Mouse (Mus musculus) embryonic facial prominence, embryonic 14.5 days (tissue): ENCODE data around the gene Rerg. TPM values are rescaled to one million over a fixed set of nuclear protein-coding genes. Genes with fewer than 3 reads are reported as not detected.
A peak's percentile ranks its signal among the peaks of the same experiment; 100 is the strongest.

Source experiments
- ATAC-seq: fragments of 200-750 bp; cut with Nextera tagmentation; 2 replicates; pipeline ENCODE4 v1.8.0; 2017; ENCODE audit warnings: low read depth, moderate number of reproducible peaks, moderate TSS enrichment
- DNase-seq: peaks from one replicate; pipeline ENCODE4 v3.0.0-alpha.2; 2015; ENCODE audit warnings: low spot score
- H3K27ac ChIP-seq: fragments of 300-500 bp; sonication (generic); replicated peaks from 2 replicates; pipeline ENCODE4 v1.5.1; 2014; ENCODE audit warnings: low read depth, mild to moderate bottlenecking, low read length, moderate library complexity
- H3K27me3 ChIP-seq: fragments of 300-500 bp; sonication (generic); replicated peaks from 2 replicates; pipeline ENCODE4 v1.6.1; 2014; ENCODE audit warnings: low read length; ENCODE audit not compliant: control insufficient read depth, insufficient read depth
- H3K36me3 ChIP-seq: fragments of 300-500 bp; sonication (generic); 2 replicates; pipeline ENCODE4 v1.6.1; 2014; ENCODE audit warnings: low read length, mixed read lengths; ENCODE audit not compliant: control insufficient read depth, insufficient read depth
- H3K4me1 ChIP-seq: fragments of 300-500 bp; sonication (generic); 2 replicates; pipeline ENCODE4 v1.6.1; 2014; ENCODE audit warnings: antibody characterized with exemption, low read length; ENCODE audit not compliant: control insufficient read depth, insufficient read depth
- H3K4me2 ChIP-seq: fragments of 300-500 bp; sonication (generic); 2 replicates; pipeline ENCODE4 v1.6.1; 2014; ENCODE audit warnings: low read depth, mild to moderate bottlenecking, low read length, moderate library complexity, mixed read lengths
- H3K4me3 ChIP-seq: fragments of 300-500 bp; sonication (generic); 2 replicates; pipeline ENCODE4 v1.5.1; 2014; ENCODE audit warnings: low read depth, mild to moderate bottlenecking, low read length
- H3K9ac ChIP-seq: fragments of 300-500 bp; sonication (generic); 2 replicates; pipeline ENCODE4 v1.6.1; 2014; ENCODE audit warnings: low read depth, mild to moderate bottlenecking, low read length, moderate library complexity, mixed read lengths
- H3K9me3 ChIP-seq: fragments of 300-500 bp; sonication (generic); 2 replicates; pipeline ENCODE4 v1.6.1; 2016; ENCODE audit warnings: low read length; ENCODE audit not compliant: control insufficient read depth
- WGBS: fragments of 180-500 bp; shearing (Covaris S2); extraction: QIAGEN DNeasy Blood & Tissue Kit; methylation state at CpG from one replicate; pipeline ENCODE4 v1.1.7; 2014; 5-methylcytosine and 5-hydroxymethylcytosine counted together
- polyA plus RNA-seq: library from polyadenylated mRNA; unstranded; fragments of >200 nt; fragmentation: Nextera tagmentation; extraction: Ambion mirVana; gene quantifications from 2 replicates; pipeline ENCODE4 v1.2.1, GENCODE M21; 2014

Rerg gene
- polyA plus RNA-seq, 1 experiment from 2014 or later, result 26.0 TPM

DNA sequence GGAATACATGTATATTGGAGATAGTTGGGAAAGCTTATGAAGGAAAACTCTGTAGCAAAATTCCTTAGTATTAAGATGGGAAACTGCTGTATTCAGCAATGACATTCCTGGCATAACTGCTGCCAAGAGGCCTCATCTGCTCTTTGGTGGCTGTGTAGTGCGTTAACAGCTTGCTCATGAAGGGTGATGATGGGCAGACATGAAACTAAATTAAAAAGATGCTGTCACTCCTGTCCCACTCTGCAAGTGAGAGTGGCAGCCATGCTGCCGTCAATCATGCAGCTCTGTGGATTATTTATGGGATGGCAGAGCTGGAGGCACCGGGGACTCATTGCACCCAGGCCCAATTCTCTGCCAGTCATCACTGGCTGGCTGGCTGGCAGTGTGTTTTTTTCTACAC, 8.7 kb upstream of the Rerg start:
- H3K4me3 ChIP-seq, result no peak overlapping the region
- no peaks in the 10 kb centered on the region for H3K27me3 ChIP-seq
- WGBS, result 47% methylated on average over 3 of the region's 3 CpGs
- no peak overlapping the region for H3K4me2 ChIP-seq
- no peaks in the 10 kb centered on the region for H3K4me1 ChIP-seq
- no peak for ATAC-seq
- H3K36me3 ChIP-seq, result no peaks in the 10 kb centered on the region
- no peak overlapping the region for H3K27ac ChIP-seq
- H3K9ac ChIP-seq, result no peak overlapping the region
- H3K9me3 ChIP-seq, result no peaks in the 10 kb centered on the region
- peak; percentile 34 for DNase-seq

DNA sequence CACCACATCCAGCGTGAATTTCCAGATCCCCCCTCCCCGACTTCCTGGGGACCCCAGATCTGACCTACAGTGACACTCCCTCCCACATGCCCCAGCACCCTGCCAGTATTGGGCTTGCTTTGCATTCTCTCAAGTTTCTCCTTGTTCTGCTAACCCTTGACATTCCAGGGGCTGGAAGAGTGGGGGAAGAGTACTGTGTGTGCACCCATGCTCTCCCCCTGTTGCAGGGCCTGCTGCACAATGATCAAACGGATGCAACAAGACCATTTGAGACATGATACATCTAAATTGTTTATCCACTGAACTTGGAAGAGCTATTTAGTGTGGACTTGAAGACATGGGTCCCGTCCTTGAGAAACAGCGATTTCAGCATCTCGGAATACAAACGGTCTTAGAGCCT, 349 bp upstream of the Rerg start:
- Histone ChIP-seq H3K27ac (no peak overlapping the region), H3K27me3 (no peaks in the 10 kb centered on the region), H3K4me1 (peaks cover 15% of the 10 kb centered on the region; the same call in 1 of the 2 replicates), H3K36me3 (no peaks in the 10 kb centered on the region), H3K4me3 (no peak overlapping the region), H3K9ac (no peak overlapping the region), H3K9me3 (no peaks in the 10 kb centered on the region), H3K4me2 (no peak overlapping the region)
- ATAC-seq, result no peak
- DNase-seq, result no peak
- 44% methylated on average over 7 of the region's 7 CpGs for WGBS

DNA sequence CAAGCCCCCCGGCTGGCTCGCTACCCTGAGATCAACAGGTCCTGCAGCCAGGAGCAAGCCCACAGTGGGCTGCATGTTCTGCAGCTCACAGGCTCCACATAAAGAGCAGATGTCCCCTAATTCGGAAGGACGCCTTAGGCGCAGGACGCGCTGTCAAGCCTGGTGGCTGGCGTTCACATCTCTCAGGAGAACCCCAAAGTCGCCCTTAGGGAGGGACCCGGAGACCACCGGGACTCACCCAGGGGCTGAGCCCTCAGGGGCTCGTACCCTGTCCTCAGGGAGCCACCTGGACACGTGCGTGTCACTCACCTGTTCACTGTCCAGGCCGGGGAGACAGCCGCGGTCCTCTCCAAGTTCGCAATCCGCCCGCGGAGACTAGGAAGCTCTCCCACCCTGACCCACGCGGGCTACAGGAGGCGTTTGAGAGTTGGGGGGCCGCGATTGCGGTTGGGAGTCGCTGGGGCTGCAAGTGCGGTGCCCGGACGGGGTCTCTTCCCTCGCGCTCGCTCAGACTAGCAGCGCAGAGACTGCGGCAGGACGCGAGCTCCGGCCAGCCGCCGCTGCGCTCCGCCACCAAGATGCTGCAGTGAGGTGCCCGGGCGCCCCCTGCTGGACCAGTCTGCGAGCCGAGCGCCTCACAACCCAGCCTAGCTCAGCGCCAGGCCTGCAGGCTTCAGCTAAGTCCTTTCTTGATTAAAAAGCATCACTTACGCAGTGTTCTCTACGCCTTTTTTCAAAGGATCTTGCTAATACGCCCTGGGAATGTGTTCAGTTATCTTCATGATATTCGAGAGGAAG, 927 bp downstream of the Rerg start:
- WGBS, result 1% methylated on average over 37 of the region's 53 CpGs
- peaks cover 15% of the 10 kb centered on the region; the same call in 1 of the 2 replicates for H3K4me1 ChIP-seq
- peak overlapping the region; percentile 61 for H3K4me3 ChIP-seq
- peak overlapping the region; percentile 75 for H3K9ac ChIP-seq
- H3K4me2 ChIP-seq, result peak overlapping the region; percentile 94
- no peaks in the 10 kb centered on the region for H3K36me3 ChIP-seq
- H3K27me3 ChIP-seq, result no peaks in the 10 kb centered on the region
- peak; percentile 94 for DNase-seq
- peak; percentile 96 for ATAC-seq
- H3K27ac ChIP-seq, result peak overlapping the region; percentile 68; the same call in 1 of the 2 replicates
- H3K9me3 ChIP-seq, result no peaks in the 10 kb centered on the region

- Histone ChIP-seq H3K36me3 (no peaks in the 10 kb centered on the region), H3K4me1 (peaks cover 18% of the 10 kb centered on the region; the same call in 1 of the 2 replicates), H3K9me3 (no peaks in the 10 kb centered on the region), H3K27me3 (no peaks in the 10 kb centered on the region), H3K4me3 (no peak overlapping the region), H3K9ac (no peak overlapping the region), H3K27ac (no peak overlapping the region), H3K4me2 (peak overlapping the region; percentile 94; the same call in 1 of the 2 replicates)
- ATAC-seq (no peak), DNase-seq (no peak)
- WGBS, result 31% methylated on average over 4 of the region's 4 CpGs
Measured at GRCm38 (mm10) chr6:137166843-137167242, 3.5 kb downstream of the Rerg start.

GRCm38 (mm10) chr6:137163571-137163970, 6.7 kb downstream of the Rerg start:
- Histone ChIP-seq H3K27ac (no peak overlapping the region), H3K4me1 (peaks cover 18% of the 10 kb centered on the region; the same call in 1 of the 2 replicates), H3K9me3 (no peaks in the 10 kb centered on the region), H3K9ac (no peak overlapping the region), H3K36me3 (no peaks in the 10 kb centered on the region), H3K27me3 (no peaks in the 10 kb centered on the region), H3K4me2 (no peak overlapping the region), H3K4me3 (no peak overlapping the region)
- DNase-seq (peak; percentile 22), ATAC-seq (no peak)
- 61% methylated on average over 10 of the region's 10 CpGs for WGBS

DNA sequence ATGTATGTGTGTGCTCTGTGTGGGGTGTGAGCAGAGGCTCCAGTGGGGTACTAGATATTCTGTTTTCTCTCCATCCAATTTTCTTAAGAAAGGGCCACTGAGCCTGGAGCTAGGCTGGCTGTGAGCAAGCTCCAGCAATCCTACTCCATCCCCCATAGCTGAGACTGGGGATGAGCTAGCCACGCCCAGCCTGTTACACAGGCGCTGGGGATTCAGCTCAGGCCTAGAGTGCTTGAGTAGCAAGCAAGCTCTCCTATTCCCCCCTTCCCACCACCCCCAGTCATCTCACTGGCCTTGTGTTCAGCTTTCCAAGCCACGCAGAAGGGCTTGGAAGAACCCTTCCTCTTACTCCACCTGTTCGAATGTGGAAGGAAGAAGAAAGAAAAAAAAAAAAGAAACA, 7.2 kb downstream of the Rerg start:
- Histone ChIP-seq H3K36me3 (no peaks in the 10 kb centered on the region), H3K4me3 (no peak overlapping the region), H3K9ac (no peak overlapping the region), H3K4me1 (peaks cover 12% of the 10 kb centered on the region; the same call in 1 of the 2 replicates), H3K9me3 (no peaks in the 10 kb centered on the region), H3K4me2 (no peak overlapping the region), H3K27ac (no peak overlapping the region), H3K27me3 (no peaks in the 10 kb centered on the region)
- WGBS, result 71% methylated on average over 4 of the region's 4 CpGs
- ATAC-seq (no peak), DNase-seq (no peak)

DNA sequence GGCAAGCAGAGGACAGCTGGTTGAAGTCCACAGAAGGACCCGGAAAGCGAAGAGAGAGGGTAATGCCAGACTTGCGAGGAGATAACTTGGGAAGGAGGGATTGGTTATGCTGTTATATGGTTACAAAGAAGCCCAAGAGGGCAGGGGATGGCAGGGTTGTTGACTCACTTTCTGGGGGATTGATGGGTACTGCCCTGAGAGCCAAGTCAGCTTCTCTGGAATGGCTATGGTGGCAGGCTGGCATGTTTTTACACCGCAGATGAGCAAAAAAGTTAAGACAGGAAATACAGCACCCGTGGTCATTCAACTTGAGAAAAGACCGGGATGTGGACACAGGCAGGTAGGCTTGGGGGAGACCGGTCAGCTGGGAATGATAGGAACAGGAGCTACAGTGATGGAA, 7.8 kb downstream of the Rerg start:
- Histone ChIP-seq H3K4me3 (no peak overlapping the region), H3K9me3 (no peaks in the 10 kb centered on the region), H3K36me3 (no peaks in the 10 kb centered on the region), H3K27me3 (no peaks in the 10 kb centered on the region), H3K4me1 (peaks cover 11% of the 10 kb centered on the region; the same call in 1 of the 2 replicates), H3K4me2 (no peak overlapping the region), H3K27ac (no peak overlapping the region), H3K9ac (no peak overlapping the region)
- DNase-seq (no peak), ATAC-seq (no peak)
- WGBS, result 89% methylated on average over 7 of the region's 7 CpGs

GRCm38 (mm10) chr6:137161491-137162088, 8.7 kb downstream of the Rerg start:
- H3K9me3 ChIP-seq, result no peaks in the 10 kb centered on the region
- H3K4me1 ChIP-seq, result peaks cover 9% of the 10 kb centered on the region; the same call in 1 of the 2 replicates
- no peak overlapping the region for H3K4me3 ChIP-seq
- WGBS, result 77% methylated on average over 11 of the region's 11 CpGs
- peak; percentile 18; the same call in 1 of the 2 replicates for ATAC-seq
- no peaks in the 10 kb centered on the region for H3K27me3 ChIP-seq
- H3K36me3 ChIP-seq, result no peaks in the 10 kb centered on the region
- no peak for DNase-seq
- H3K9ac ChIP-seq, result no peak overlapping the region
- H3K4me2 ChIP-seq, result no peak overlapping the region
- no peak overlapping the region for H3K27ac ChIP-seq
